Mouse (Mus musculus) common myeloid progenitor, adult 5-6 weeks (primary cell): ENCODE measurements around the gene Gpr61. TPM values are rescaled to one million over a fixed set of nuclear protein-coding genes. Genes with fewer than 3 reads are reported as not detected.

Experiments used
- ATAC-seq: replicated peaks from 2 replicates; pipeline ENCODE4 v1.8.0; 2016; ENCODE audit warnings: low read depth, mild to moderate bottlenecking, moderate TSS enrichment, inconsistent platforms; ENCODE audit not compliant: poor library complexity, severe bottlenecking
- total RNA-seq: library from RNA; stranded (forward); fragments of 200-1000, 187-1606 nt; gene quantifications from 2 replicates; pipeline ENCODE4 v1.2.3, GENCODE M21; 2017

Gpr61 gene
- total RNA-seq, 1 experiment from 2014 or later: not detected

- no peak for ATAC-seq
Measured at GRCm38 (mm10) chr3:108131821-108132220, 22.9 kb downstream of the Gpr61 start.

GRCm38 (mm10) chr3:108131216-108131615 lies 23.5 kb downstream of the Gpr61 start:
- no peak for ATAC-seq

- no peak for ATAC-seq
Measured at GRCm38 (mm10) chr3:108129804-108130203, 24.9 kb downstream of the Gpr61 start.

GRCm38 (mm10) chr3:108129367-108129766 lies 25.3 kb downstream of the Gpr61 start:
- ATAC-seq: no peak

- ATAC-seq: no peak
Measured at GRCm38 (mm10) chr3:108128520-108128919, 26.2 kb downstream of the Gpr61 start.

GRCm38 (mm10) chr3:108126327-108126726 lies 28.4 kb downstream of the Gpr61 start:
- no peak for ATAC-seq

GRCm38 (mm10) chr3:108124131-108124530 lies 30.6 kb downstream of the Gpr61 start:
- ATAC-seq: no peak

- ATAC-seq: no peak
Measured at GRCm38 (mm10) chr3:108123242-108123641, 31.4 kb downstream of the Gpr61 start.

GRCm38 (mm10) chr3:108121101-108121500 lies 33.6 kb downstream of the Gpr61 start:
- no peak for ATAC-seq

- ATAC-seq: no peak
Measured at GRCm38 (mm10) chr3:108117465-108117864, 37.2 kb downstream of the Gpr61 start.

GRCm38 (mm10) chr3:108113591-108114289 lies 40.9 kb downstream of the Gpr61 start:
- no peak for ATAC-seq

- ATAC-seq: peak; percentile 36; the same call in 1 of the 2 replicates
Measured at GRCm38 (mm10) chr3:108112666-108113065, 42.0 kb downstream of the Gpr61 start.

- ATAC-seq: no peak
Measured at GRCm38 (mm10) chr3:108112246-108112645, 42.4 kb downstream of the Gpr61 start.

- no peak for ATAC-seq
Measured at GRCm38 (mm10) chr3:108111320-108111719, 43.4 kb downstream of the Gpr61 start.

GRCm38 (mm10) chr3:108105281-108105680 lies 49.4 kb downstream of the Gpr61 start:
- ATAC-seq: 0 out of 2 replicates have a peak, but pooled peaks have one; percentile 32

GRCm38 (mm10) chr3:108102075-108102474 lies 52.6 kb downstream of the Gpr61 start:
- ATAC-seq: no peak

GRCm38 (mm10) chr3:108101594-108101993 lies 53.1 kb downstream of the Gpr61 start:
- ATAC-seq: no peak

Other genes with a start within 250 kb of the Gpr61 start
- gene Gstm7, start 223.1 kb downstream of the Gpr61 start, total RNA-seq: 0.39 and 1.6 TPM in 2 replicates
- gene Gstm6, start 211.1 kb downstream of the Gpr61 start, total RNA-seq: not detected in 2 replicates
- gene Gstm3, start 185.6 kb downstream of the Gpr61 start, total RNA-seq: not detected in 2 replicates
- gene Gstm2, start 168.4 kb downstream of the Gpr61 start, total RNA-seq: 2.1 and 5.6 TPM in 2 replicates
- gene Gstm1, start 136.9 kb downstream of the Gpr61 start, total RNA-seq: 36.8 and 36.9 TPM in 2 replicates
- gene Gstm4, start 110.0 kb downstream of the Gpr61 start, total RNA-seq: 8.1 and 9.0 TPM in 2 replicates
- 35.3 and 36.7 TPM in 2 replicates for gene Ampd2, start 68.2 kb downstream of the Gpr61 start, total RNA-seq
- 5.2 TPM in 1 of 2 replicates, not detected in the other for gene Gnat2, start 62.1 kb downstream of the Gpr61 start, total RNA-seq
- gene Gnai3, start 8.7 kb downstream of the Gpr61 start, total RNA-seq: 120 and 122 TPM in 2 replicates
- 3.1 and 4.5 TPM in 2 replicates for gene Amigo1, start 31.5 kb upstream of the Gpr61 start, total RNA-seq
- 3.8 and 4.1 TPM in 2 replicates for gene Cyb561d1, start 46.3 kb upstream of the Gpr61 start, total RNA-seq
- 2.9 and 5.9 TPM in 2 replicates for gene Atxn7l2, start 56.1 kb upstream of the Gpr61 start, total RNA-seq
- gene Sypl2, start 71.8 kb upstream of the Gpr61 start, total RNA-seq: not detected in 2 replicates
- gene Psma5, start 102.0 kb upstream of the Gpr61 start, total RNA-seq: 240 and 241 TPM in 2 replicates
- gene Sort1, start 129.2 kb upstream of the Gpr61 start, total RNA-seq: 13.9 and 22.5 TPM in 2 replicates
- not detected in 2 replicates for gene Mybphl, start 210.0 kb upstream of the Gpr61 start, total RNA-seq
- gene Psrc1, start 229.0 kb upstream of the Gpr61 start, total RNA-seq: 29.3 and 31.6 TPM in 2 replicates